Mouse (Mus musculus) thymus, postnatal 4 days (tissue): Measurements from ENCODE around the gene Rbfox3.

ENCODE experiments used
- DNase-seq: peaks from one replicate; pipeline ENCODE4 v3.0.0; 2021

The Rbfox3 gene

DNA sequence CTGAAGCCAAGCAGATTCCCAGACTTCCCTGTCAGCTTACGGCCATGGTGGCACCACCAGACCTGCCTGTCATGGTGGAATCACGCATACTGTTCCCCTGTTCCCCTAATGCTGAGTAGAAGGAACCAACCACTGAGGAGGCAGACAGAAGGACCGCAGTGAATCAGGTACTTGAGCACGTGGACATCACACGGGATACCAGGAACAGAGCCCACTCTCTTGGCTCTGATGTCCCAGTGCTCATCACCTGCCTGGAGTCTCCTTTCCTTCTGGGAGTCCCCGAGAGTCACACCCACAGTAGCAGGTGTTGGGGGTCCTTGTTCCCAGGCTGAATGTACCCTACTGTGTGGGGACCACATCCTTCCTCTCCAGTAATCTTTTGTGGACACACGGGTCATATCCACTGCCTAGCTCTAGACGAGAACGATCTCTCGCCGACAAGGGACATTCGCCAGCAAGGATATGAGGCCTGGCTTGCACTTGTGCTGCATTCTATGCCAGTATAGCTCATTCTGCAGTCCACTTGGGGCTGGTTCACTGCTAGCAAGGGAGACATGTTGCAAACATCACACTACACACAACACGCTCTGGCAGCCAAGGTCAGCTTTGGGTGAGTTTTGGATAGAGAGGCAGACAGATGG is 32.7 kb downstream of the Rbfox3 start:
- no peak for DNase-seq

DNA sequence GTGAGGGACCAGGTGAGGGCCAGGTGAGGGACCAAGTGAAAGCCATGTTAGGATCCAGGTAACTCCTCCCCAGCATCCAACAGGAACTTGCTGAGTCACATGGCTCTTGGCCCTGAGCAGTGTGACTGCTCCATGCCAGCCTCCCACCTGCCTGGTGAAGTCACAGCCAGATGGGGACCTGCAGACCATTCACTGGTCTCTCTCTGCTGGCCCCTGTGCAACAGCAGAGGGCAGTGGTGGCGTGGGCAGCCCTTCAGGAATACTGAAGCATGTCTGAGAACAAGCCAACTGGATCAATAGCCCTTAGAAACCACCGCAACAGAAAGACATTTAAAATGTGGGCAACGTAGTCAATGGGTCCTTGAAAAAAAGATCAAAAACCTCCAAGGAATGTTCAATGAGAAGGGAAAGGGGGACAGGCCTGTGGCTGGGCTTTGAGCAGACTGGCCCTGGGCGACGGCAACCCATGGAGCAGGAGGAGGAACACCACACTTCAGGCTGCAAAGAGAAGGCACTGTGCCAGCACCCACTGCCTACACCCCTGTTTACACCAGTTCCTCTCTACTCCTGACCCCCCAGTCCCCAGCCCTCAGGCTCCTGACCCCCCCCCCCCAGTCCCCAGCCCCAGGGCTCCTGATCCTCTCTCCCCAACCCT is 36.0 kb downstream of the Rbfox3 start:
- no peak for DNase-seq

DNA sequence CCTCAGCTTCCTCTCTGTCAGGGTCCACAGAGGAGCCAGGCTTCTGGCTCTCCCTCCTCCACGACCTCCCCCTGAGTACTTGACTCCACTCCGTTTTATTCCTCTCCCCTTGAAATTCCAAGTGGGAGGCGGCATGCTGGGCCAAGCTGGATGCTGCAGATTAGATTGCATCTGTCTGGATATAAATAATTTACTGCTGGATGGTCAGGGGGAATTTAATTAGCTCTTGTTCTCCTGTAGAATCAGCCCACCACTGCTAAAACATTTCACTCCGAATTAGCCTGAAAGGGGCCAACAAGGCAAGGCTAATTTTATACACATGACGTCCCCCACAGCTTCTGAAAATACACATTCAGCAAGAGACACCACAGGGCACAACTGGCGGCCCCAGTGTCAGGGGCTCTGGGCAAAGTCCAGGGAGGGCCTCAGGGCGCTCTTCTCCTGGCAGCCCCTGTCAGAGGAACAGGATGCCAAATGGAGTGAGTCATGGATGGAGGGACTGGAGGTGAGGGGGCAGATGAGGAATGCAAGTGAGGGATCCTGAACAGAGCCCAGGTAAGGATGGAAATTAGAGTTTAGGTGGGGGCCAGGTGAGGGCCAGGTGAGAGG is 36.8 kb downstream of the Rbfox3 start:
- no peak for DNase-seq

DNA sequence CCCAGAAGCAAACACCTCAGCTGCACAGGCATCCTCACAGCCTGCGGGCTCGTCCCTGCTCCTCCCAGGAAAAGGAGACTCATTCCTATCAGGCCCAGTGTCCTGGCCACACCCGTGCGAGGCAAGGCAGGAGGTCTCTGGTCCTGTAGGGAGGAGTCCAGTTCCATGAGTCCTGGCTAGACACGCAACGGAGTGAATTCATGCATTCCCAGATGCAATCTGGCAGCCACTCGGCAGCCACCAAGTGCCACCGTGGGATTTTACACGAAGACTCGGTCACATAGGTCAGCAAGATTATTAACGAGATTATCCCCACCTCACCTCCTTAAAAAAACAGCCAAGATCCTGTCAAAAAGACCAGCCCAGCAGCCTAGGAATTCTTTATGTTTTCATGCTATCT is 37.4 kb downstream of the Rbfox3 start:
- DNase-seq, result no peak

DNA sequence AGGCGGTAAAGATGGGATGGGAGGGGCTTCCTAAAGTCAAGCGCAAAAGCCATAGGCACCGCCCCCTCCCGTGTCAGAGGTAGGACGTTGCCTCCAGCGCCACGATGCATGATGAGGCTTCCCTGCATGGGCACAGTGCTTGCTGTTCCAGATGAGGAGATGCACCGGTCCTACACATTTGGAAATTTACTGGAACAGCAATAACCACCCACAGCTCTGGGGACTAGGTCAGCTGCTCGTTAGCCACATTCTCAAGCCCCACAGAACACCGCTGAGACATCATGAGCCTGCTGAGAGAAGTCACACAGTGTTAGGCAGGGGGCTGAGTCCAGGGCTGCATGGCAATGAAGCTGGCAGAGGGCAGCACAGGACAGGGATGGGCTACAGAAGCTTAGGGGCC is 39.9 kb downstream of the Rbfox3 start:
- no peak for DNase-seq

DNA sequence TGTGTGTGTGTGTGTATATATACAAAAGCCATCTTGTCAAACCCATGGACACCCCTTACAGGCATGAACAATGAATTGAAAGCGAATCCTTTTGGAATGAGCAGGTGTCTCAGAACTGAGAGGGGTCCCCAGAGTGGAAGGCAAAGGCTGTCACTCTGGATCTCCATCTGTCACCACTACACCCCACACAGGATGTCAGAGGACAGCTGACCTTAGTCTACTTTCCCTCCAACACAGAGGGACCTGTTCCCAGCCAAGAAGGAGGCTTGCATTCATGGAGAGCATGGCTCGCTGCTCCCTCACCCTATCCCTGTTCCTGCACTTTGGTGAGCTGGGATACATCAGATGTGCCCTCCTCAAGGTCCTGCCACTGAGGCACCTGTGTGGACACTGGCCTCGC is 48.0 kb downstream of the Rbfox3 start:
- no peak for DNase-seq

DNA sequence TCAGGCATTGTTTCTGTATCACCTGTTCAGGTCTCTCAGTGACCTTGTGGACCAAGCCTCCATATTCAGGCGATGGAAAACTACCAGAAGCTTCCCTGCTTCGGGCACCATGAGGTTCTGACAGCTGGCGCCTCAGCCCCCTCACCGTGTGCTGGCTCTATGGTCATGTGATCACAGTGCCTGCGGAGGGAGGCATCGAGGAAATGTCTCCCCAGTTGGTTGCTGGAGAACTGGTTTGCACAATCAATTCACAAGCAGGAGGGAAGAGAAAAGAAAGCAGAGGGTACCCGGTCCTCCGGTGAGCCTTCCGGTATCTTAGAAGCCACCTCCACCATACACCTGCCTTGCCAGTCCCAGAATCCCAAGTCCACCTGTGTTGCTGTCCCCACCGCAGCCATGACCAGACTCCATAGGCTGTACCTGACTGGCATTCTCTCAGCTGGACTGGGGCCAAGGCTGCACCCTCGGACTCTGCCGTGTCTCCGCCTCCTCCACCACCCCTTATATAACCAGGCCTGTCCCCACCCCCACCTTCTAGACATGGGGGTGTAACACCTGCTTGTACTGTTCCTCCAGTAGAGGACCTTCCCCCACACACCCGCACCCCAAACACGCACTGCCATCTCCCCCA is 49.5 kb downstream of the Rbfox3 start:
- no peak for DNase-seq

DNA sequence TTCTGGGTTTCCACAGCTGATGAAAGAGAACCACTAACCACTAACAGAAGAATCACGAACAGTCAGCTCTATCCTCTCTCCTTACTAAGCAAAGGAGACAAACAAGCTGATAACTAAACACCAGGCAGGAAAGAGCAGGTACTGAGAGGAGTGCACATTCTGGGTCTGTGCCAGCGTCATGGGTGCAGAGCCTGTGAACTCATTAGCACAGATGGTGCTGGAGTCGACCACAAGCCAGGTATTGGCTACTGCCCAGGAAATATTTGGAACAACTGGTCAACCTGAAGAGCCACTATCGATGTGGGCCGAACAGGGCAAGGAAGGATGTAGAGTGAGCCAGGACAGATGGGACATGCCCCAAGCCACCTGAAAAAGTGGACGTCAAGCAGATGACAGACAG is 50.2 kb downstream of the Rbfox3 start:
- no peak for DNase-seq

DNA sequence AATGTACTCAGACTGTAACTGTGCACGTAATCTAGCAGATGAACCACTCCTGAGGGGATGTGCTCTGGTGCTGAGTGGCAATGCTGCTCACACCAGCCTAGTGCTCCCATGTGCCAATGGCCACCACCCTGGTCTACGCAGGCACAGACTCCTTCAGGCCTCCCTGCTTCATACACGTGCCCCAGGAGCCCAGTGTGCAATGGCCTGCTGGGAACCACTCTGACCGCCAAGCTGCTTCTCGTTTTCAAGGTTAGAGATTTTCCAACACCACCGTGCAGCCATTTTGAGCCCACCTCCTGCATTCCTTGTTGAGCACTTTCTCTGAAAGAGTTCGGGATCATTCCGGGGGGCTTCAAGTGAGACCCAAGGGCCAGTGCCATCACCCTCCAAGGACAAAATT is 50.6 kb downstream of the Rbfox3 start:
- DNase-seq, result no peak

DNA sequence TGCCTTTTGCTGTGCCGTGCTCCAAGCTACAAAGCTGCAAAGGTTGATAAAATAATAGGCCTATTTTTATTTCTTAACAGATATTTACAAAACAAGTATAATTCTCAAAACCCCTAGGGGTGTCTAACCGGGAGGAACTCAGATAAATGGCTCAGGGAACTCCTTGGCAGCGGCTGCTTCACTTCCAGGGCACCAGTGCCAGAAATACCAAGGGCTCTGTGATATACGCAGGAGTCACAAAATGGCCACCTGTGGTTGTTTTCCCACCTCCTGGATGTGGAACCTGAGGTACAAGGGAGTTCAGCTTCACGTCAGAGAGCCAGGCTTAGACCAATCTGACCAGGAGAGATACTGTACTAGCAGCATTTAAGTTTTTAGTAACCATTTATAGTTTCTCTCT is 51.6 kb downstream of the Rbfox3 start:
- DNase-seq, result no peak

DNA sequence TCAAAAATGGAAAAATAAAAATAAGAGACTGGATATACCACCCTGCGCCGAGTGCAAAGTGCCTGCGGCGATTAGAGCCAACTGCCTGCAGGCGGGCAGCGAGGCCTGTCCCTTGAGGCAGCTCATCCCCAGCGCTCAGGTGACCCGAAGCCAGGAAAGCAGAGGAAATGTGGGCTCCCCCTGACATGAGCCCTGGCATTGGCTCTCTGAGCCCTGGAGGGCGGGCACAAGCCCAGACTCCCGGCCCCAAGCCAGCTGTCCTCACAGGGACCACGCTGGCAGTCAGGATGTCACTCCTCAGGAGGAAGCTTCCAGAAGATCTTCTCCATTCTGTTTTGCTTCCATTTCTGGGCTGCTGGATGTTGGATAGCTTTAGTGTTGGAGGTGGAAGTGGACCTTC is 53.1 kb downstream of the Rbfox3 start:
- no peak for DNase-seq

DNA sequence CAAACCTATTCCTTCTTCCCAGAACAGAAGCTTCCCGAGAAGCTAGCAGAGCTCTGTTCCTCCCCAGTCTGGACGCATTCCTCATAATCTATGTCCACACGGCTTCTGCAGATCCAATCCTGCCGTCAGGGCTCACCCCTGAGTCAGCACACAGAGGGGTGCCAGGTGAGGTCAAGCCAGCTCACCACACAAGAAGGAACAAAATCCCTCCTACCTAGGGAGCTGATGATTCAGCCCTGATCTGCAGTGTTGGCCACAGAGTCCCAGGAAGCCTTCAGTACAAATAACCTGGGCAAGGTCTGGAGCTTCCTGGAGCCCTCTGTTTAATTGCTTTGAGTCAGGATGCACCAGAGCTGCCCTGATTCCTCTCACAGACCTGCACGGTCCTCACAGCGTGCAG is 60.0 kb downstream of the Rbfox3 start:
- no peak for DNase-seq

DNA sequence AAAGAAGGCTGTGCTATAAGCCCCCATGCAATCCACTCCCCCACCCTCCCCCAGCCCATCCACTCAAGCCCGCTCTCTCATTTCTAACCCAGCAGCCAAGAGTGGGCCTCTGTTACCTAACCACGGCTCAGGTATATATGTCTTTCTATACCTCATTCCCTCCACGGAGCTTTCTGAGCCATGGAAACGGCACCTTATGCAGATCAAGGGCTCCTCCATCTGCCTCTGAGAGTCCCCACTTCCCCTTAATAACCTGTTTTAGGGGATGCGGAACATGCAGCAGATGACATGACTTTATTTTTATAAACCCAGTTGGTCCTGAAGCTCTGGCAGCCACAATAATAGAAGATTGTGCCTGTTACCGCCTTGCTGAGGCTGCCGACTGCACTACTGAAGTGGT is 63.4 kb downstream of the Rbfox3 start:
- DNase-seq, result no peak

DNA sequence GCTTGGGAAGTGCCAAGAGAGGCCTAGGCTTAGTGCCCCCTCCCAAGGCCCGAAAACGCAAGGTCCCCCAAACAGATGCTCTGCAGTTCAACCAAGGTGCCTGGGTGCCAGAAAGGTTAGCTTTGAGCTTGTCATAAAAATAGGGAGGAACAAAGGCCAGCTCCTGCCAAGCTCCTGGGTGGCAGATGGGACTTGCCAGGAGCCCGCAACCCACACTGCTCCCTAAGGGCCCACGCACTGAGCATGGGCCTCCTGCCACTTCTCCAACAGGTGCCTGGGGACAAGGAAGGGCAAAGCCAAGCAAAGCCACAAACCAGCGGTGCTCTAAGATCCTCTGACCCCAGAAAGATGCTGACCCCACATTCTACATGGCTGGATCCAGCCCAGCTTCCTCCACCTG is 70.4 kb downstream of the Rbfox3 start:
- DNase-seq, result no peak

DNA sequence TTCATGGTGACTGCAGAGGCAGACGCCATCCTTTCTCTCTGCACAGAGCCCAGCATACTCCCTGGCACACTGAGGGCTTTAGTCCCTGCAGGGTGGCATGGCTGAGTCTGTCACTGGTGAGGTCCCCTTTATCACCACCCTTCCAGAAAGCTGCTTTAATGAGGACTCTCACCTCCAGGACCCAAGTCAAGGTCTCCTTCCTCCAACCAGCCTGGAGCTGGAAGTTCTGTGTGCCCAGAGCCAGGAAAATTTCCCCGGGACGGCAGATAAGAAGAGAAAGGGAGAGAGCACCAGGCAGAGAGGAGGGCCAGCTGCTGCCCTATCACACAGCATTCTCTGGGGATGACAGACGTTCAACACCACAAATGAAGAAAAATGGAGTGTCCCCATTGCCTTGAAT is 73.2 kb downstream of the Rbfox3 start:
- no peak for DNase-seq

DNA sequence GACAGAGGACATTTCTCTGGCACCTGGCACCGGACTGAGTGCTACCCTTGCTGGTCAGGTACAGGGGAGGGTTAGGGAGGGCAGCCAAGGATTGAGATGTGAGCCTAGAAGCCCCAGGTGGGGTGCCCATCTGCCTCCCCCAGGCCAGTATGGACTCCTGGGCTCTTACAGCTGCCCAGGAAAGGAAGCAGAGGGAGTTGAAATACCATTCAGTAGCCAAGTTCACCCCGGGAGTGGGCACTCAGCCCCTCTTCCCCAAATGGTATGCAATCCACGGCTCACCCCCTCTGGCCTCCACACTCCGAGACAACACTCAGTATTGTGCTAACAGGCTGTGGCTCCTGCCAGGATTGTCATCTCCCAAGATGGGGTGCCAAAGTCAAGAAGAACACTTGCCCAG is 74.5 kb downstream of the Rbfox3 start:
- no peak for DNase-seq

DNA sequence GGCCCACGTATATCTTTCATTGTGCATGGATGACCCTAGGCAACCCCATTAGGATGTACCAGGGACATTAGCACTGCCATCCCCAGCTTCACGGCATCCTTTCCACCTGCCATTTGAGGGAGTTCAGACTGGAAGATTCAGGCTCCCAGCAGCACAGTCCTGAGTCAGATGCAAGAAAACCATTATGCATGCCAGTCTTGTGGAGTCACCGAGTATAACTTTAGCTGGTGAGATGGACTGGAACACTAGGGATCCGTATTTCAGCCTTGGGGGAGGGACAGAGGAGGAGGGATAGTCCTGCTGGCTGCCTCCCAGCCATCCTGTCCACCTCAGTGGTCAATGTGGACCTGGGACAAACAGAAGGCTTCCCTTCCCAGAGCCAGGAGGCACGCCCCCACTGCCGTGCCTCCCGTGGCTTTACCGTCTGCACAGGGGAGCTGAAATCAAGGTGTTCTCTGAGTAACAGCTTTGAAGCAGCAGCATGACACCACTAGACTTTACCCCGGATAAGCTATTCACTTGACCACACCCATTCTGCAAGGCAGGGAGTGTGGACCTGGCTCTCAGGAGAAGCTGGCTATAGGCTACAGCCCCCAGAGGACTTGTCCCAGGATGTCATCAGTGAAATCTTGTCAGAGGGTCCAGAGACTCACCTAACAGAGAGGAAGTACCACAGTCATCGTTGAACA is 78.5 kb downstream of the Rbfox3 start:
- no peak for DNase-seq

DNA sequence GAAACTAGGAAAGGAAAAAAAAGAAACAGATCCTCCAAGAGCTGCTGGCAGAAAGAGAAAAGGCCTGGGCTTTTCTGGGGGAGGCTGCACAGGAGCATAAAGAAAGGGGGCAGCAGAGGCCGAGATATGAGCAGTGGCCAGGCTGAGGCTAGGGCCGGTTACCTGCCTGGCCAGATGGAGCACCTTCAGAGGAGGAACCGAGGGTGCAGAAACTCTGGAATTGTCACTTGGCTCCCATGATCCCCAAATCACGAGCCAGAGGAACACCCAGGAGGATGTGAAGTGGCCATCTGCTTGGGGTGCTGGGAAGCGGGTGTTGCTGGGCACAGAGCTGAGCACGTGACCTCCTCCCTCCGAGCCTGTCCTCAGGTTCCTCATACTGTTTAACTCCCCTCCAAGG is 79.7 kb downstream of the Rbfox3 start:
- DNase-seq, result no peak

DNA sequence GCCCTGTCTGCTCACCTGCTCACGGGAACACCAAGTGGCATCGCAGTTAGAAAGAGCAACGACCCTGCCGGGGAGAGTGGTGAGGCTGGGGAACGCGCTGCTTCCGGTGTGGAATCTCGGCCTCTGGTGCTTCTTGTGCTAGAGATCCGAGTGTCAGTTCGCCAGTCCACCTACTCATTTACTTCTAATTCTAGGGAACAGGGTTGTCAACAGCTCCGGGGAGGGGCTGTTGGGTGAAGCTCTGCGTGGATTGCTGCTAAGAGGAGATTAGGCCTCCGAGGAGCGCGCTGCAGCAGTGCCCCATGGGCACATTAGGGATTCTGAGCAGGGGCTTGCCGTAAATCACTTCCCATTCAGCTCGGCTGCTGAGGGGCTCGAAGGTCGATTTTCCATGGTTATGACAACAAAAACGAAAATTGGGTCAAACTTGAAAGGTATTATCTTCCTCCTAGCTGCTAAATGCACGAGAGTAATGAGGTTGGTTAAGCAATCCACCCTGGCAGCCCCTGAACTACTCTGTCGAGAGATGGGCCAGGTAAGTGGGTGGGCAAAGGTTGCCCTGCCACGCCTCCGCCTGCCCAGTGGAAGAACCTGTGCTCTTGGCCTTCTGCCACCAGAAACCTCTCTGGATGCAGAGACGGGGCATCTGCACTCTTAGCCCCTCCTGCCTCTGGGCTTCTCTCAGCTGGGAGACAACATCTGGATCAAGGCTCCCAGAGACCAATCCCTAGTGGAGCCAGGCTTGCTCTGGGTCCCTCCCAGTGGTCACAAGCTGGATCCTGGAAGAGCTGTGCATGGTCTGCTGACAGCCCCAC is 85.9 kb downstream of the Rbfox3 start:
- DNase-seq, result no peak

DNA sequence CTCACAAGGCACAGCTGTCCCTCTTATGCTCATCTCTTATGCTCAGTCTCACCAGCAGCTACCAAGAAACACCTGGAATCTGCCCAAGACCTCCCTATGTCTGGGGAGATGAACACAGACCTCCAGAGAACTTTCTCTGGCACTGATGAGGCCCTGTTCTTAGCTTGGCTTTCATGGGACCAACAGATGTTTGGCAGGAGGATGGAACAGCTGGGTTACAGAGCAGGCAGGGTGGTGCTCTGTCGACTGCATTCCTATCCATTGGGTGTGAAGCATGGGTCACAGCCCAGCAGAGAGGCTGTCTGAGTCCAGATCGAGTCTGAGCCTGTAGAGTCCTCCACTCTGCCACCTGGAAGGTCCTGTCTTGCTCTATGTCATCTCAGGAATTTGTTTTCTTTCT is 90.0 kb downstream of the Rbfox3 start:
- no peak for DNase-seq

DNA sequence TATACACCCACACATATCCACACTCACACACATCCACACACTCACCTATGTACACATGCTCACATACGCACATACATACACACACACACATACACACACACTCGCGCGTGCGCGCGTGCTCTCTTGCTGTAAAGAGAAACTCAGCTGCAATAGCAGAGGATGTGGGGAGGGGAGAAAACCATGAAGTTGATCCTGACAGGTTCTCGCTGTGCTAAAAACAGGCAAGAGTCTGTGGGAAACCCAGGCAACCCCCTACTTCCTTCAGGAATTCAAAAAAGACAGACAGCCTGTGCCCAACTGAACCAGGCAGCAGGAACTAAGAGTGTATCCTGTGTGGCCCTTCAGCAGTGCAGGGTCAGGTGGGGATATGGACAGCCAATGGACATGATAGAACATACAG is 92.9 kb downstream of the Rbfox3 start:
- no peak for DNase-seq

DNA sequence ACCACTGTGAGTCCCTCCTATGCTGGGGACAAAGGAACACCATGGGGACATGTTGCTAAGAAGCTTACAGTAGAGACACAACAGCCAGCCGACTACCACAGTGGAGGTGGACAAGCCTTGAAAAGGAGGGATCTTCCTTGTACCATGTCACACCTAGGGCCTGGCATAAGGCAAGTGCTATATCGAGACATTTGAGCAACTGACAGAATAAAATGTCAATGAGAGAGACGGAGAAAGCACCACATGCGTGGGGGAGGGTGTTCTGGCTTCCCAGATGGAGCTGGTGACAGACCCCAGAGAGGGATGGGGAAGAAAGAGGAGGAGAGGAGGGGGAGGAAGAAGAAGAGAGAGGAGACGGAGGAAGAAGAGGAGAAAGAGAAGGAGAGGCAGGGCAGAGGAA is 96.3 kb downstream of the Rbfox3 start:
- DNase-seq, result no peak

DNA sequence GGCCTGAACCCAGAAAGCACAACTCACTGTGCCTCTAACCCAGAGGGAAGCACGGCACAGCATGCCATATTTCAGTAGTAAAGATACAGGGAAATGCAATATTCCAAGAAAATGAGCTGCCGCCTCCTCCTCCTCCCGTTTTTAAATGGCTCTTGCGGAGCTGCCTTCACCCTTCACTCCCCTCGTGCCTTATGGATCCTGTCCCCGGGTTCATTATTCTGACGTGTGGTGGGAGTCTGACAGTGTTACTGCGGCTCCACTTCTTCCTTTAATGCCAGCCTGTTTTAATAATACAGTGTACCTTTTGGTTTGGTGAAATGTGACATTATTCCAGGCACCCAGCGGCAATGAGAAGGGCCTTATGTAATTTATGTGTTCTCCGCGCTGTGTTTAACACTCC is 97.5 kb downstream of the Rbfox3 start:
- DNase-seq, result no peak
